Mouse (Mus musculus) cerebellum, adult 2 months (tissue): ENCODE measurements around the gene Mmgt2.

ENCODE experiments used
- CTCF ChIP-seq: fragments of 200-500 bp; IDR thresholded peaks from 2 replicates; pipeline ENCODE4 v1.5.1; 2011; ENCODE audit warnings: low read depth, mild to moderate bottlenecking, control low read depth, low read length, moderate library complexity, borderline replicate concordance; ENCODE audit not compliant: insufficient read depth
- POLR2A ChIP-seq: fragments of 200-500 bp; IDR thresholded peaks from 2 replicates; pipeline ENCODE4 v1.6.1; 2011; ENCODE audit warnings: low read length, control low read depth, borderline replicate concordance; ENCODE audit not compliant: insufficient read depth

GRCm38 (mm10) chr11:62660885-62661284, 12.4 kb downstream of the Mmgt2 start:
- TF ChIP-seq CTCF (no peak), POLR2A (no peak)
